Mouse (Mus musculus) testis, adult 2 months (tissue): ENCODE results near the gene Pgpep1l.

Source experiments
- CTCF ChIP-seq: fragments of 200-500 bp; IDR thresholded peaks from 2 replicates; pipeline ENCODE4 v1.5.1; 2012; ENCODE audit warnings: low read depth, mild to moderate bottlenecking, inconsistent platforms, low read length, moderate library complexity; ENCODE audit not compliant: control insufficient read depth, insufficient read depth, insufficient replicate concordance
- POLR2A ChIP-seq: fragments of 200-500 bp; IDR thresholded peaks from 2 replicates; pipeline ENCODE4 v1.6.1; 2012; ENCODE audit warnings: low read depth, mild to moderate bottlenecking, inconsistent platforms, low read length, moderate library complexity; ENCODE audit not compliant: control insufficient read depth

DNA sequence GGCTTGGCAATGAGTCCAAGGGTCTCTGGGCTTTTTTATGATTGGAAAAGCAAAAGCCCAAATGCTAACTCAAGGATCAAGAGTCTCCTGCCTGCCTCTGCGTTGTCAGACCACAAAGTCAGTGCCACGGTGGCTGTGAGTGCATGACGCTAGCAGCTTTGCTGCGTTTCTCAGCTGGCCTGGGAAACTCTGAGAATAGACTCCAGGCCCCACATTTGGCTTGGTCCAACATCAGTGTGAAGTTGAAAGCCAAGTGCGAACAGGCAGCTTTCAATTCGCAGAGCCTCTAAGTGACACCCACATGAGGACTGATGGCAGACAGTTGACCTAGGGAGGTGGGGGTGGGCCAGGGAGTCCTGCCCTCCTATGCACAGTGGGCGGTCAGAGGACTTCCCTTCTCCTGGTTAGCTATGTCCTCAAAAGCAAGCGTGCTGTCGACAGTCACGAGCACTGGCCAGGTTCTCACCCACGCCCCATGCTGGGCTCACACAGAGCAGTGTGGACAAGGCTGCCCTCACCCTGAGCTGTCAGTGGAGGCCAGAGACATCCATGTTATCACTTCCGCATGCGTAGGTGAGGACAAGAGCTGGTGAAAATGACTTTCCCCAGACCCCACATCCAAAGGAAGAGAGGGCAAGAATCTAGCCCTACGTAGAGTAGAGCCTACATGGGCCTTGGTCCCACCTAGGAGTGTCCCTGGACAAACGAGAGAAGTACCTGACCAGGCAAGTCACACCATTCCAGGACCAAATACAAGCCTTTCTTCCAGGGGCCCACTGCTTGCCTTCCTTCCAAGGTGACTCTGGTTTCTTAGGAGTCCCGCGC, 5.5 kb downstream of the Pgpep1l start:
- TF ChIP-seq CTCF: no peak
- TF ChIP-seq POLR2A: no peak
